Mouse (Mus musculus): ENCODE results near the gene Olfr1089. TPM values are rescaled to one million over a fixed set of nuclear protein-coding genes. Genes with fewer than 3 reads are reported as not detected.

The Olfr1089 gene
- total RNA-seq (2021): not detected

DNA sequence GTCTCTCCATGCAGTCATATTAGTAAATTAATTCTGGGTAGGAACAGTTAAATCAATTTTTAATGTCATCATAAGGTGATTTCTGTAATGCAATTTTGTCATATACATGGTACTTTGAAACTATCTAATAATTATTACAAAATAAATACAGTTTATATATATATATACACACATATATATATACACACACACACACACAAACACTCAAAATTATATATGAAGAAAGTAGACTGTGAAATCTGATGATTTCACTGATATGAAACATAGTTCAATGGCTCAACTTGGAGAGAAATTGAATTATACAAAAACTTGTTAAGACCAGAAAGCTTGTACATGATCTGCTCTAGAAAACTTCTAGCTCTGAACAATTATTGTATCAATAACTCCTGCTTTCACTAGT is at the start of gene Olfr1089:
TSS of gene Olfr1089 (minus strand) at position 101 of the 400 bp plus-strand sequence.
- intact Hi-C loops (cut with DNase I): no loop called here
- no peak for DNase-seq

DNA sequence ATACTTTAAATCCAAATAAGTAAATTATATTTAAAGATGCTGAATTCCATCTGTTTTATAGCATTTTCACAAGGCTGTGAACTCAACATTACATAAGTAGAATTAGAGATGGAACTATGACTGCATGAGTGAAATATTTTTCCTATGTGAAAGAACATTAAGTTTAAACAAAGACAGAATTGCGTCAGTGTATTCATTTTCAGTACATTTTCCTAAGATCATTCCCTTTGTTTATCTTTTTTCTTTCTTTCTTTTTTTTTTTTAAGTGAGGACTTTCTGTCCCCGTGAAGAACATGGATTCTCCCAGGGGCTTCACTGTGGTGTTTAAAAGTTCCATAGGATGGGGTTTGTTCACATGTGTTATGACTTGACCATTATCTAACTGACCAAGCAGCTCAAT is 48.7 kb upstream of the Olfr1089 start, which contains the start of gene Olfr1093:
TSS of gene Olfr1093 (plus strand) at position 301 of the 400 bp plus-strand sequence.
- intact Hi-C loops (cut with DNase I): no loop called here
- DNase-seq: no peak

DNA sequence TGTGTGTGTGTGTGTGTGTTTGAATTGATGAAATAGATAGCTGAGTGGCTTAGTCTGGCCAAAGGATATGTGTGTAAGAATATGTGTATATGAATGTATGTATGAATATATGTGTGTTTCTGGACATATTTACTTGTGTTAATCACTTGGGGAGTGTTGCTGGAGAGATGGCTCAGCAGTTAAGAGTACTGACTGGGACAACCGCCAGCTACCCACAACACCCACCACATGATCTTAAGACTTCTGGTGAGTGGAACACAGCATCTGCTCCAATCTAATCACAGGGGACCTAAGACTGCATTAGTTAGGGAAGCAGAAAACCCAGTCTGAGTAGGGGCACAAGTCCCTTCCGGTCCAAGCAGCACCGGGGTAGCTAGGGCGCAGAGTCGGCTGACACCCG is 27.5 kb upstream of the Olfr1089 start:
- intact Hi-C loops (cut with DNase I): no loop called here
- no peak for DNase-seq

DNA sequence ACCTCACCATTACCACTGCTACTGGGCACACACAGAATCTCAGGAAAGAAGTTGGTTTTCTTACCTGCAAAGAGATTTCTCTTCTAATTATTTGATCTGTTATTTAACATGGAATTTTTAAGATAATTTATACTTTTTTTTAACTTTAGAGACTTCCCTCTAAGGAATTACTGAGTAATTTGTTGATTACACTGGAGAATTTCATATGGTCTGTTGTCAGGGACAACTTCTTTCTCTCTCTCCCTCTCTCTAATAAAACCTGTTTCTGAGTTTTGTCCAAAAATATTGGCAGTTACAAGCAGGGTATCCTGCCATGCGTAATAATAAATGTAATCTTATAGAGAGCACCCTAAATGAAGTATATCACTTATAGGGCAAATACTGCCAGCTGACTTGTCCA is 25.4 kb upstream of the Olfr1089 start, which contains the start of gene Olfr1090:
TSS of gene Olfr1090 (minus strand) at position 101 of the 400 bp plus-strand sequence.
- intact Hi-C loops (cut with DNase I): no loop called here
- DNase-seq: no peak

DNA sequence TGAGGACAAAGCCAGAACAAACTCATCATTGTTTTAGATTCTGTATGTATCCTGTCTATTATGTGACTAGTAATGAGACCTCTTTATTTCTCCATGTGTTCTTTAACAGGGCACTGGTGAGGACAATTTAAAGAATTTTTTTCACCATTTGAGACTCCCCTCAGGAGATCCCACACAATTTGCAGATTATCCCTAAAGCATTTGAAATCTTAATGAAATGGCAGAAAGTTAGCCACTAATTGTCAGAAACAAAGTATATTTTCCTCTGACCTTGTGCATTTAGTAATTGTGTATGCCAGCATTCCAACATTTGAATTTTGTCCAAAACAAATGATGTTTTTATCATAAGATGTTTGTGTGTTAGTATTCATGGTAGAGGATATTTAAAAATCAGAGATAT is 35.2 kb downstream of the Olfr1089 start, which contains the start of gene Olfr1087:
TSS of gene Olfr1087 (minus strand) at position 101 of the 400 bp plus-strand sequence.
- intact Hi-C loops (cut with DNase I): no loop called here
- no peak for DNase-seq

Other genes starting within 250 kb of the Olfr1089 start
- gene Olfr228, start 246.3 kb downstream of the Olfr1089 start, total RNA-seq (2021): not detected
- gene Olfr1076, start 225.2 kb downstream of the Olfr1089 start, total RNA-seq (2021): not detected
- gene Olfr1079, start 191.2 kb downstream of the Olfr1089 start, total RNA-seq (2021): not detected
- gene Olfr1080, start 175.5 kb downstream of the Olfr1089 start, total RNA-seq (2021): not detected
- not detected for gene Olfr1082, start 134.7 kb downstream of the Olfr1089 start, total RNA-seq (2021)
- not detected for gene Olfr1084, start 94.0 kb downstream of the Olfr1089 start, total RNA-seq (2021)
- gene Olfr1085, start 71.7 kb downstream of the Olfr1089 start, total RNA-seq (2021): not detected
- gene Olfr1086, start 53.6 kb downstream of the Olfr1089 start, total RNA-seq (2021): not detected
- gene Olfr1087, start 35.3 kb downstream of the Olfr1089 start, total RNA-seq (2021): not detected
- gene Olfr1090, start 25.3 kb upstream of the Olfr1089 start, total RNA-seq (2021): not detected
- gene Olfr1093, start 48.8 kb upstream of the Olfr1089 start, total RNA-seq (2021): not detected
- not detected for gene Olfr141, start 76.3 kb upstream of the Olfr1089 start, total RNA-seq (2021)
- gene Olfr1094, start 91.0 kb upstream of the Olfr1089 start, total RNA-seq (2021): not detected
- not detected for gene Olfr1095, start 118.0 kb upstream of the Olfr1089 start, total RNA-seq (2021)
- gene Gm13723, start 141.1 kb upstream of the Olfr1089 start, total RNA-seq (2021): not detected
- gene Olfr1097, start 158.5 kb upstream of the Olfr1089 start, total RNA-seq (2021): not detected
- not detected for gene Olfr1098, start 190.8 kb upstream of the Olfr1089 start, total RNA-seq (2021)
- gene Olfr1099, start 227.0 kb upstream of the Olfr1089 start, total RNA-seq (2021): not detected
- gene Olfr1100, start 246.3 kb upstream of the Olfr1089 start, total RNA-seq (2021): not detected